Mouse (Mus musculus) spleen, embryonic (tissue): ENCODE data around the gene Slc29a1.

Source experiments
- CTCF ChIA-PET: fragments of 350-600 bp; sonication (Branson Sonifier 250); formaldehyde crosslinking; loops from one replicate; lab custom pipeline; 2022; lab: Charles Lee

Slc29a1 gene

DNA sequence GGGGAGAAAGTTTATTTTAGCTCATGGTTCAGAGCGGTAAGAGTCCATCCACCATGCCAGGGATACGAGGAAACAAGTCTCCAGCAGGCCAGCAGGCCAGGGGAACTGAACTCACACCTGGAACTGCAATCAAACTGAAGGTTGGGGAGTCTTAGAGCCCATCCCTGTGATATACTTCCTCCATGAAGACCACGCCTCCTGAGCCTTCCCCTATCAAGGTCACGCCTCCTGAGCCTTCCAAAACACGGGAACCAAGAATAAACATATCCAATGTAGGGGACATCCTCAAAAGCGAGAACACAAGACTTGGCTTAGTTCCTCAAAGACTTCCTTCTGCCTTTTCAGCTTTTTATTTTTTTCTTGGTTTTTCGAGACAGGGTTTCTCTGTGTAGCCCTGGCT is 13.5 kb upstream of the Slc29a1 start:
- CTCF ChIA-PET: no interaction called here

DNA sequence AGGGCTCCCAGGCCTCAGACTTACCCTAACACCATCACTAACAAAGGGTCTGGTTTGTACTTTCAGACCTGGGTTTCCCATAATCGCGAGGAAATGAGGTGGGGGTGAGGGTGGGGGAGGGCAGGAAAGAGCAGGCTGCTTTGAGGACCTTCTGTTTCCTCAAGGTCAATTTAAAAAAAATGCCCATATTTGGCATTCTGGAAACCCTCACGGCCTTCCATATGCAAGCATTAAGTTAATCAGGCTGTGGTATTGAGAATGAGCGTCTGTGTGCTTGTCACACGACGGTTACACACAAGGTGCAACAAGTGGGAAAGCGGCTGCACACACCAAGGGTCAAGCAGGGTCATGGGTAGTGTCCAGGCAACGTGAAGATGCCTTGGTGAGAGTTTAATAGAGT is 12.6 kb upstream of the Slc29a1 start:
- CTCF ChIA-PET: no interaction called here

DNA sequence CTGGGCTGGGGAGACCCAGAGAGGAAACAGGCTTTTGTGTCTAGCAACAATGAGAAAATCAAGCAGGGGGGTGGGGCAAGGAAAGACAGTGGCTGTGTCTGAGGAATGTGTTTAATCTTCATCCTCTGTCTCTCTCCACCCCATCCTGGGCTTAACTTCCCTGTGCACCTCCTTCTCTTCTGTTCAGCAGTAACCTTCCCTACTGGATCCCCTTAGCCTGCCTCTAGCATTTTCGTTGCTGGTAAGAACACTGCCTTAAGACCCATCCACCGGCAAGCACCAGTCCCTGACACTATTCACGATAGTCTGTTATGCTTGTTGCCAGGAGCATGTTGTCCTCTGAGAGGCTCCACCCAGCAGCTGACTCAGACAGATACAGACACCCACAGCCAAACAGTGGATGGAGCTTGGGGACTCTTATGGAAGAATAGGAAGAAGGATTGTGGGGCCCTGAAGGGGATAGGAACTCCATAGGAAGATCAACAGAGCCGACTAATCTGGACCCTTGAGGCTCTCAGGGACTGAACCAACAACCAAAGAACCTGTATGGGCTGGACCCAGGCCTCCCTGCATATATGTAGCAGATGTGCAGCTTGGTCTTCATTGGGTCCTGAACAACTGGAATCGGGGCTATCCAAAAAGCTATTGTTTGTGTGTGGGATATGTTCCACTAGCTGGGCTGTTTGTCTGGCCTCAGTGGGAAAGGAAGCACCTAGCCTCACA is 10.9 kb upstream of the Slc29a1 start:
- CTCF ChIA-PET: interaction anchor here (1.0 kb wide), 1 partner anchor 28 kb away, joined by 4 read pairs; no protein-coding TSS in a partner anchor

DNA sequence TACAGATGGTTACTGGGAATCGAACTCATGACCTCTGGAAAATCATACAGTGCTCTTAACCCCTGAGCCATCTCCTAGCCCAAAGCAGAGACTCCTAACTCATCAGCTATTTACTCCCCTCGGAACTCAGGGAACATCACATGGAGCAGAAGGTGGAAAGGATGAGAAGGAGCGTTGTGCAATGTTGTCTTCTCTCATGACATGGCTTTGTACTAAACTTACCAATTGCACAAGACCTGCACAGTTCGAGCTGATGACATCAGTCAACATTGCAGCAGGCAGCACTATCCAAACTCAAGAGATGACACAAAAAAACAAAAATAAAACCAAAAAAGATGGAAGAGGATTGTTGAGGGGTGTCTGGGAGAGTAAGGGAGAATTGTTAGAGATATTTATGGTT is 9.0 kb upstream of the Slc29a1 start:
- CTCF ChIA-PET: no interaction called here

DNA sequence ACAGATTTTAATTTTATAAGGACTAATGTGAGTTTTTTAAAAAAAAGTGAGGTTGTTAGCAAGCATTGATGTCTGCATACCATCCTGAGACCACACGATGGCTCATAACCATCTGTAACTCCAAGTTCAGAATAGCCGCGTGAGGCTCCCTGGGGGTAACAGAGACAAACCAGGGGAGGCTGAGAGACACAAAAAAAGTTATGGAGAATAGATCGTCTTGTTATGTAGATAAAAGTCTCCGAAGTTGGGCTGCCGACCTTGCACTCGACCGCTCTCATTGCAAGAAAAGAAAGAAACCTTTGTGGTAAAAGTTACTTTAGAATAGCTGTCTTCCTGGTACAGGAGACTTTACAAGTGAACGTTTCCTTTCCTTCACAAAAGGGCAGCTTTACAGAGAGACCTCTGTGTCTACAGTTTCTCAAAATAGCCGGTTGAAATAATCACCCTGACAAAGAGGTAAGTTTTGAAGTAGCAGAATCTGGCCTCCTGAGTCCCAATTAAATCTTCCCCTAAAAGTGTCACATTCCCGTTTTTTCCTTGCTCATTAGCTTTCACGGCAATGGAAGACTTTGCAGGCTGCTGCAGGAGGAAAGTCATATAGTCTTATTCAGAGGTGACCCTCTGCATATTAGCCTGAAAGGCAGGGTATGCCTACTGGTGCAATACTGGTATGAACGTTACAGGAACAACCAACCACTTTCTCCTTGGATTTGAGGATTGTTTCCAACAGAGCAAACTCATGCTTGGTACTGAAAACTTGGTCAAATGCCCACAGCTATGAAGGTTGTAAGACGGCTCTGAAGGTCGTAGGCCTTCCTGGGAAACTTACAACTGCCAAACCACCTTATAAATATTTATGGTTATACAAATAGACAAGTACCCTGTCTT is 7.8 kb upstream of the Slc29a1 start:
- CTCF ChIA-PET: interaction anchor here (0.6 kb wide), 1 partner anchor 36 kb away, joined by 6 read pairs; no protein-coding TSS in a partner anchor

DNA sequence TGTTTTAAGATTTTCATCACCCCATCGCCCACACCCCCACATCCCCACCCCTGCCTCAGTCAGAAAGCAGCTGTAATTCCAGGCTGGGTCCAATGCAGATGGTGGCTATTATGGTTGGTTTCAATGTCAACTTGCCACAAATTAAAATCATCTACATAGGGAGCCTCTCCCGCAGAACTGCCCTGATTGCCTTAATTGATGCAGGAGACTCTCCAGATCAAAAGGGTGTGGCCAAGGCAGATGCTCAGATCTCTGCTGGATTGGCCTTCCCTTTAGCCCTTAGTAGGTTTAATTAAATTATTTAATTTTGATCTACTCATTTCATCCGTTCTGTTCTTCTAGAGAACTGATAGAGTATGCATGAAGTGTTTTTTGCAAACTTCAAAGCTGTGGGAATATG is 3.6 kb upstream of the Slc29a1 start:
- CTCF ChIA-PET: no interaction called here

DNA sequence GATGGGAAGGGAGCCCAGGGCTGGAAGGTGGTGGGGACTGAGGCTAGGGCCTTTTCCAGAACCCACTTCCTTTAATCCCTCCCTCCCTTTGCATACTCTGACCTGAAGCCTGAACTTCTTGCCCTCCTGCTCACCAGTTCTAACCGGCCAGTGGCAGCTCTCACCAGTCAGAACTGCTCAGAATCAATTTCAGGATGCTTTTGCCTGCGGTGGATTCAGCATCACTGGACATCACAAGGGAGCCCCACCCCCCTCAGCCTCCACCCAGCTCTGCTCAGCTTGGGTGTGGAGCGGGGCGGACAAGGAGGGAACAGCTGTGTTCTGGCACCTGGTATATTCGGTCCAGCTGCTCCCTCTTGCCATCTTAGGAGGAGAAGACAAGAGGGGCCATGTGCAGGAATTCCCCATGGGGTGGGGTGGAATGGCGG is 2.5 kb upstream of the Slc29a1 start, which contains the start of gene Mymx:
TSS of gene Mymx (minus strand) at position 226 of the 428 bp plus-strand sequence.
- CTCF ChIA-PET: no interaction called here

DNA sequence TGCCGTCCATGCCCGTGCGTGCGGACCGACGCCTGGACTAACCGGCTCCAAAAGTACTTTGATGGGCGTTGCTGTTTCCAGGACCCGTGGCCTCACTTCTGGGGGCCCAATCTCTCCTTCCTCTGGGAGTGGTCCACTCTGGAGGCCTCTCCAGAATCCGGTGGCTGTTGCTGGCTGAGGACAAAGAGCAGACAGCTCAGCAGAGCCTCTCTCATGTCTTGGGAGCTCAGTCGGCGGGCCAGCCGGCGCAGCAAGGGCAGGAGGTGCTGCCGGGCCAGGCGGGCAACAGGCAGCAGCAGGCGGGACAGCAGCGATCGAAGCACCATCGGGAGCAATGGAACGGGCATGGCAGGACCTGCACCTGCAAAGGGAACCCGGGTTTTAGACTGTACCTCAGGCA is 1.9 kb upstream of the Slc29a1 start:
- CTCF ChIA-PET: no interaction called here

DNA sequence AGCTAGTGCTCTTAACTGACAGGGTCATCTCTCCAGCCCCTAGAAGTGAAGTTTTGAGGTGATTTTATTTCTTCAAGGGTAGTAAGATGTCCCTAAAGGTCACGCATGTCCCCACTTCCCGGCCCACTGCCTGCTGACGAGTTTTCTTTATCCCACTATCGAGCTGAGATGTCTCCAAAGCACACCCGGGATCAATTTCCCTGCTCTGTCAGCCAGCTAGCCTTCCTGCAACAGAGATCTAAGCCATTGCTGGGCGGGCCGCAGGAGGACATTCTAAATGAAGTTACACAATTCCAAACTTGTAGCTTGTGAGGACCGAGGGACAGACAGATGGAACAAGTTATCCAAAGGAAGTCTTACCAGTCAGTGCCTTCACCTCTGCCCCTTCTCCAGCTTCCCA is 861 bp upstream of the Slc29a1 start:
- CTCF ChIA-PET: no interaction called here

DNA sequence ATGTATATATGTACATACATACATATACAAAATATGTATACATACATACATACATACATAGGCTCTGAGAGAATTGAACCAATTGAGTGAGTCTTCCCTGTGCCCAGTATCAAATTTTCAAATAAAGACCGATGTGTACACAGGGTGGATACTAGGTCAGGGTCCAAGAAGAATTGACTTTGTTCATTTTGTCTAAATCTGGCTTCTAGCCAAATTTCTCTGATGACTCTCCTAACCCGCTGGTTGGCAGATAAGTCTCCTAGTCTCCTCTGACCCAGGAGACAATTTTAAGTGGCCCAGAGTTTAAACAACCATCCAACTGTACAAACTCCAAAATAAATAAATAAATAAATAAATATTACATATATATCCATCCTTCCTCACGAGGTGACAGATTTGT is 515 bp downstream of the Slc29a1 start:
- CTCF ChIA-PET: no interaction called here

DNA sequence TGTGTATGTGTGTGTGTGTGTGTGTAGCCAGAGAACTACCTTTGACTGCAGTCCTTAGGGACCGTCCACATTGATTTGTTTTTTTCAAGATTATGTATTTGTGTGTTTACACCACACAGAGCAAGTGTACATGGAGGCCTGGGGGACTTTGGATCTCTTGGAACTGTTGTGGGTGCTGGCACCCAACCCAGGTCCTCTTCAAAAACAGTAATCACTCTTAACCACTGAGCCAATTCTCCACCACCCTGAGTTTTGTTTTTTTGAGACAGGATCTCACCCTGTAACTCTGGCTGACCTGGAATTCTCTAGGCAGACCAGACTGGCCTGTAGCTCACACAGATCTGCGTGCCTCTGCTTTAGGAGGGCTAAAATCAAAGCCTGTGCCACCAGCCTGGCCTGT is 1.0 kb downstream of the Slc29a1 start:
- CTCF ChIA-PET: no interaction called here

DNA sequence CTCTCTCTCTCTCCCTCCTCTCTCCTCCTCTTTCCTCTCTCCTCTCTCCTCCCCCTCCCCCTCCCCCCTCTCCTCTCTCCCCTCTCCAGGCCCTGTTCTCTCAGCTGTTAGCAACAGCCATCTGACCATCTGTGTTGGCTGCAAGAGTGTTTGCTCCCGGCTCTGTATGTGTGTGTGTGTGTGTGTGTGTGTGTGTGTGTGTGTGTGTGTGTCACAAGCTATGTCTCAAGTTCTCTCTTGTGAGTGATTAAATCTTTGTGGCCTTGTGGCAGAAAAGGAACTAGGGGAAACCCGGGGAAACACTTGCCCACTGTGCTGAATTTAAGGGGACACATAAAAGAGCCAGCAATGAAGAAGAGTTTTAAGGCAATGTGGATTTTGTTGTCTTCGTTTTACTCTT is 1.6 kb downstream of the Slc29a1 start:
- CTCF ChIA-PET: interaction anchor here (1.0 kb wide), 1 partner anchor 32 kb away, joined by 6 read pairs; no protein-coding TSS in a partner anchor

DNA sequence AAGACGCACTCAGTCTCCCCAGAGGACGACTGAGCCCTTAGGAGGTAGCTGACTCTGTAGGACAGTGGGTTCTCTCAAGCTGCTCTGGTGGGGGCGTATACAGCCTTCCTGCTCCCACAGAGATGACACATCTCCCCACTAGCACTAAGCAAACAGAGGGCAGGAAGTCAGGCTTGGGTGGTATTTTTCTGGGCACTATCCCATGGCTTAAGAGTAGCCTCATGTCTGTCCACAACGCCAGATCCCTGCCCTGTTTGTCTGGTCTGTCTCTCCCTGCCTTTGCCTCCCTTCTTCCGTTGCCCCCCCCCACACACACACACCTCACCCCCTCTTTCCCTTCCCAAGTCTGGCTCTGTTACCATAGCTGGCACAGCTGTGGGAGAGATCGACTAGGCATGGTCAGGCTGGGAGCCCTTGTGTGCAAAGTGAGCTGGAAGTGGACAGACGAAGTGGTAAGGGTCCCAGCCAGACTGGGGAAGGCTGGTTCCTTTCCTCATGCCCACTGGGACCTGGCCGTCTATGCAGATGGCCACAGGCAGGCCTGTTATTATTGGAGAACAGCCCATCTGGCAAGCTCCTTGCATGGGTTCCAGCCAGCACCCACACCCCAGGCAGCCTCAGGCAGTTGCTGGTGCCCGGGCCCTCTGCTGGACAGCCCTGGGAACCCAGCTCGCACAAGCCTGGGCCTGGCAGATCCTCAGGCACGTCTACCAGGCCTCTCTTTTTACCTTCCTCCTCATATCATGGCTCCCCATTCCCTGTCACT is 2.6 kb downstream of the Slc29a1 start:
- CTCF ChIA-PET: interaction anchor here (0.9 to 1.0 kb wide), 2 partner anchors 12 to 33 kb away, joined by 5 to 6 read pairs; no protein-coding TSS in a partner anchor

DNA sequence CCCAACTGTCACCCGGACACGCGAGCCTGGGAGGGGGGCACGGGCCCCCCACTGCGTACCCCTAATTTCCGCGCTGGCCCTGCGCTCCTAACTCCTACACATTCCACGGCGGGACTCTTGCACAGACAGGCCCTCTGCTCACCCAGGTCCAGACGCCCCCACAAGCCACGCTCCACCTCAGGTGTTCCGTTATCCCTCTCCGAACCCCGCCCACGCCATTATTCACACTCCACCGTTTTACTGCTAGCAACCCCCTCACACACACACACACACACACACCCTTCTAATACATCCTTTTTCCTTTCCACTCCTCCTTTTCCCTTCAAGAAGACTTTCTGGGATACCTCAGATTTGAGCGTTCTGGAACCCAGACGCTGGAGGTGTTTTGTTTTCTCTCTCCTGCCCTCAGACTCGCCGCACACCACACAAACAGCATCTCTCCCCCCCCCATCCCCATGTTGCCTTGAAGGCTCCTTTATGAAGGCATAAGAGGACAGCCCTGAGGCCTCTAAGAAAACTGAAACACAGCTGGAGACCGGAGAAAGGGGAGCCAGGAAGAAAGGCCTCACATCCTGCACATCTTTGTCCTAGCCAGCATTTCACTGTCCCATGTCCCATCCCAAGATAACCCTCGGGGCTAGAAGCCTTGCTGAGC is 3.5 kb downstream of the Slc29a1 start:
- CTCF ChIA-PET: interaction anchor here (1.4 kb wide), 1 partner anchor 38 kb away, joined by 3 read pairs; no protein-coding TSS in a partner anchor

DNA sequence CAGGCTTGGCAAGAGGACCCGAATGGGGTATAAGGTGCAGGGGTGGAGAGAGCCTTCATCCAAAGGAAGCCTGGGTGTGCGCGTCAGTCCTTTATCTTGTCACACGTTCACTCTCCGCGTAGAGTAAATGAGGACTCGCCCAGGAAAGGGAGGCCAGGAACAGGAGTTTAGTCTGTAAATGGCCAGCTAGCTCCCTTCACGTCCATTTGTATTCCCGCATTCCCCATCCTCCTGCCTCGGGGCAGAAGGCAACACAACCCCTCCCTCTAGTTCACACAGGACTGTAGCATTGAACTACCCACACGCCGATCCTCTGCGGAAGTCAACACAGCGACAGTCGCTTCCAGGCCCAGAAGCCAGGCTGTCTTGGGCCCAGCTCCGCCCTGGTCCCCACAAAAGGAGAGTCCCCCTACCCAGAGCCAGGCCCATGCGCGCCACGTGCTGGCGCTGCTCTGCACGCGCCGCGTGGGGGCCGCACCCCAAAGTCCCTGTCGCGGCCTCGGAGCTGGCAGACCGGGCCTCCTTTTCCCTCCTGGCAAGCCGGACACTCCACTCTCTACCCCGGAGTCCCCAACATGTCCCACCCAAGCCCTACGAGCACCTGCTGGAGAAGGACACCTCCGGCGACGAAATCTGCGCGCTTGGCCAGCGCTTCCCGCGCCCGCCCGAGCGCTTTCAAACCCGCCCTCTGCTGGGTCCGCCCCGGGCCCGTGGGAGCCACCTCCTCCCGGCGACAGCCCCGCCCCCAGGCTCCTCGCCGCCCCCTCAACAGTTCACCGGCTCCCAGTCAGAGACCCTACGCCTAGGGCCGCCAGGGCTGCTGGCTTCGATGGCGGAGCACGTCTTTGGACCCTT is 4.3 kb downstream of the Slc29a1 start:
- CTCF ChIA-PET: interaction anchor here (1.4 to 1.5 kb wide), 2 partner anchors 11 to 37 kb away, joined by 3 read pairs; no protein-coding TSS in a partner anchor

DNA sequence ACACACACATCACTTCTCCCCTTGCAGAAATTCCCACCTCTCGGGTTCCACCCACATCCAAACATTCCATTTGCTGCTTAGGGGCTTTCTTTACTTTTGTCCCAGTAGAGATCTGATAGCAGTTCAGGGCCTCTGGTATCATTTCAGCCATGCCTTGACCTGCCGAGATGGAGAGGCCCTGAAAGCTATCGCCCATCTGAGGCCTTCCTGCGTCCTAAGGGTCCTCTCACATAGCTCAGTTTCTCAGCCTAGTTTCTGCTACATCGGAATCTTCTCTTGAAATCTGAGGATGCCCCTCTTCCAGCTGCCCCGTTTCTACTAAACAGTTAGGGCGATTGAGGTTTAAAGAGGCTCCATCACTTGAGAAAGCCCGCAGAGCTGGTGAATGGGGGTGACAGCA is 5.2 kb downstream of the Slc29a1 start:
- CTCF ChIA-PET: interaction anchor here (0.5 to 1.5 kb wide), 3 partner anchors 10 to 36 kb away, joined by 3 to 4 read pairs (median 3); no protein-coding TSS in a partner anchor

DNA sequence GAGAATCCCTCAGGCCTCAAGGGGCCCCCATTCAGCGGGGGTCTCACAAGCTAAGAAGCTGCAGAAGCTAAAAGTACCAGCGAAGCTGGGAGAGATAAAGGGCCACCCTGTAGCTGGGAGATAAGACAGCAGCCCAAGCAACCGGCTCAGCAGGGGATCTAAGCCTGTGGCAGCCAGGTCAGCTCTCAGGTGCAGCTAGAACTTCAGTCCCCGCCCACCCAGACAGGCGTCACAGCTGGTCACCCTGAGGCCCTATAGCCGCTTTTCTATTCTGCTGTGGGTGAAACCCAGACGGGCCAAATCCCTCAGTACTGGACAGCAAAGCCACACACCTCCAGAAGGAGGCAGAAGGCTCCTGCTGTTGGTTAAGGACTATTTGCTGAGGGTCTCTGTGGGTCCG is 5.9 kb downstream of the Slc29a1 start:
- CTCF ChIA-PET: interaction anchor here (0.6 to 1.5 kb wide), 3 partner anchors 9 to 49 kb away, joined by 3 to 5 read pairs (median 3); no protein-coding TSS in a partner anchor

DNA sequence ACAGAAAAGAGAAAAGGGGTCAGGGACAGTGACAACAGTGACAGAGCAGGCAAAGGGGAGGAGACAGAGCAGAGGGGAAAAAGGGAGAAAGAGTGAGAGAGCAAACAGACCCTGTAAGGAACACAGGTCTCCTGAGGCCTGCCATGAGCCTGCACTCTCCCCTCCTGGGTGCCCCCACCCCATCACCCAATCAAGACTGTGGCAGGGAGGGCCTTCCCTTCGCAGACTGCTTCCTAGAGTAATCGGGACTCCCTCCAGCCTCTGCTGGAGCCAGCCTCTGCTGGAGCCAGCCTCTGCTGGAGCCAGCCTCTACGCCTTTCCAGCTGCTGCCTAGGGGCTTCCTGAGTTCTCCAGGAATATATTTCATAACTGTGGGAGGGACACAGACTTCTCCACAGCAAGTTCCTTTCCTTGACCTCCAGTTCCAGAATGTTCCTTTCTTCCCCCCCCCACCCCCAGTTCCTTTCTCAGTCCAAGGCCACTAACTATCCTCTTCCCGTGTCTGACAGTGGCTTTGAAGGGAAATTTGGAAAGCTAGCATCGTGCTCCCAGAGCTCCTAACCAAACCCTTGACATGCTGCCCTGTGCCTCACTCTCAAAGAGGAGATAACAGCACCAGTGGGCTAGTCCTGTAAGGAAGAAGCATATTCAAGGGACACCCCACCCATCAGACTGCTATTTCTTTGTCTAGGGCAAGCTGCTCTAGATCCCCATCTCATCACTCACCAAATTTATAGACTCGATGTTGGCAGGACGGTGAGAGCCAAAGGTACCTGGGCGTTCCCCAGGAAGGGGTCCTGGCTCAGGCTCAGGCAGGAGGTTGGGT is 6.6 kb downstream of the Slc29a1 start:
- CTCF ChIA-PET: interaction anchor here (0.5 to 1.5 kb wide), 4 partner anchors 19 to 1294 kb away, joined by 3 to 5 read pairs (median 4); no protein-coding TSS in a partner anchor
